Mouse (Mus musculus) neural tube, embryonic 14.5 days (tissue): ENCODE data around the gene Hsd11b1. TPM values are rescaled to one million over a fixed set of nuclear protein-coding genes. Genes with fewer than 3 reads are reported as not detected.
A peak's percentile ranks its signal among the peaks of the same experiment; 100 is the strongest.
"Not testable (repeated sequence)": the region's sequence is repeated elsewhere in the genome, so short reads cannot be mapped to it uniquely, and the experiment has no call there.

Source experiments
- ATAC-seq: fragments of 200-750 bp; cut with Nextera tagmentation; 2 replicates; pipeline ENCODE4 v1.8.0; 2017; ENCODE audit warnings: low read depth, mild to moderate bottlenecking, moderate TSS enrichment, moderate library complexity
- H3K27ac ChIP-seq: fragments of 300-500 bp; sonication (generic); 2 replicates; pipeline ENCODE4 v1.5.1; 2014; ENCODE audit warnings: low read depth, mild to moderate bottlenecking, control low read depth, low read length, moderate library complexity, mixed read lengths
- H3K27me3 ChIP-seq: fragments of 300-500 bp; sonication (generic); 2 replicates; pipeline ENCODE4 v1.6.1; 2014; ENCODE audit warnings: low read length; ENCODE audit not compliant: control insufficient read depth, insufficient read depth
- H3K36me3 ChIP-seq: fragments of 300-500 bp; sonication (generic); 2 replicates; pipeline ENCODE4 v1.6.1; 2014; ENCODE audit warnings: low read length, mixed read lengths; ENCODE audit not compliant: control insufficient read depth, insufficient read depth
- H3K4me1 ChIP-seq: fragments of 300-500 bp; sonication (generic); 2 replicates; pipeline ENCODE4 v1.6.1; 2014; ENCODE audit warnings: low read length; ENCODE audit not compliant: control insufficient read depth, insufficient read depth
- H3K4me2 ChIP-seq: fragments of 300-500 bp; sonication (generic); 2 replicates; pipeline ENCODE4 v1.6.1; 2014; ENCODE audit warnings: mild to moderate bottlenecking, low read depth, low read length, control low read depth
- H3K4me3 ChIP-seq: fragments of 300-500 bp; sonication (generic); 2 replicates; pipeline ENCODE4 v1.5.1; 2014; ENCODE audit warnings: low read depth, low read length, control low read depth, mixed read lengths
- H3K9ac ChIP-seq: fragments of 300-500 bp; sonication (generic); replicated peaks from 2 replicates; pipeline ENCODE4 v1.6.1; 2014; ENCODE audit warnings: low read depth, mild to moderate bottlenecking, control low read depth, low read length, mixed read lengths
- H3K9me3 ChIP-seq: fragments of 300-500 bp; sonication (generic); 2 replicates; pipeline ENCODE4 v1.6.1; 2016; ENCODE audit warnings: low read length; ENCODE audit not compliant: control insufficient read depth
- WGBS: fragments of 180-500 bp; shearing (Covaris S2); extraction: QIAGEN DNeasy Blood & Tissue Kit; methylation state at CpG from one replicate; pipeline ENCODE4 v1.1.7; 2014; 5-methylcytosine and 5-hydroxymethylcytosine counted together
- polyA plus RNA-seq: library from polyadenylated mRNA; unstranded; fragments of >200 nt; fragmentation: Nextera tagmentation; extraction: Ambion mirVana; gene quantifications from 2 replicates; pipeline ENCODE4 v1.2.1, GENCODE M21; 2014

Gene Hsd11b1
- polyA plus RNA-seq, 1 experiment from 2014 or later, result not detected

GRCm38 (mm10) chr1:193255488-193256288, 8.2 kb downstream of the Hsd11b1 start:
- no peak overlapping the region for H3K27ac ChIP-seq
- H3K4me3 ChIP-seq, result no peak overlapping the region
- WGBS, result 37% methylated on average over 3 of the region's 3 CpGs
- H3K36me3 ChIP-seq, result no peaks in the 10 kb centered on the region
- H3K4me2 ChIP-seq, result no peak overlapping the region
- H3K9ac ChIP-seq, result no peak overlapping the region
- no peaks in the 10 kb centered on the region for H3K27me3 ChIP-seq
- peaks cover 4% of the 10 kb centered on the region; the same call in 1 of the 2 replicates for H3K4me1 ChIP-seq
- ATAC-seq, result peak; percentile 54
- H3K9me3 ChIP-seq, result no peaks in the 10 kb centered on the region

GRCm38 (mm10) chr1:193255032-193255431, 8.8 kb downstream of the Hsd11b1 start:
- Histone ChIP-seq H3K4me2 (no peak overlapping the region), H3K36me3 (no peaks in the 10 kb centered on the region), H3K27ac (no peak overlapping the region), H3K4me1 (peaks cover 4% of the 10 kb centered on the region; the same call in 1 of the 2 replicates), H3K27me3 (no peaks in the 10 kb centered on the region), H3K4me3 (no peak overlapping the region), H3K9ac (no peak overlapping the region), H3K9me3 (no peaks in the 10 kb centered on the region)
- no peak for ATAC-seq
- 64% methylated on average over 8 of the region's 8 CpGs for WGBS

GRCm38 (mm10) chr1:193253895-193254294, 10.0 kb downstream of the Hsd11b1 start:
- not testable (repeated sequence) for ATAC-seq, H3K4me1 ChIP-seq, H3K4me3 ChIP-seq, H3K36me3 ChIP-seq, H3K9ac ChIP-seq, H3K9me3 ChIP-seq, H3K27me3 ChIP-seq, H3K4me2 ChIP-seq, H3K27ac ChIP-seq
- WGBS, result 76% methylated on average over 3 of the region's 3 CpGs

GRCm38 (mm10) chr1:193252616-193253015, 11.3 kb downstream of the Hsd11b1 start:
- Histone ChIP-seq H3K4me3 (no peak overlapping the region), H3K27ac (no peak overlapping the region), H3K4me1 (peaks cover 4% of the 10 kb centered on the region; the same call in 1 of the 2 replicates), H3K9ac (no peak overlapping the region), H3K4me2 (no peak overlapping the region), H3K27me3 (no peaks in the 10 kb centered on the region), H3K9me3 (no peaks in the 10 kb centered on the region), H3K36me3 (no peaks in the 10 kb centered on the region)
- ATAC-seq, result no peak
- WGBS, result 34% methylated on average over 5 of the region's 5 CpGs

- no peaks in the 10 kb centered on the region for H3K36me3 ChIP-seq
- no peak overlapping the region for H3K4me2 ChIP-seq
- H3K9ac ChIP-seq, result no peak overlapping the region
- 87% methylated on average over 7 of the region's 7 CpGs for WGBS
- no peak overlapping the region for H3K27ac ChIP-seq
- no peak overlapping the region for H3K4me3 ChIP-seq
- no peaks in the 10 kb centered on the region for H3K27me3 ChIP-seq
- H3K4me1 ChIP-seq, result peaks cover 4% of the 10 kb centered on the region; the same call in 1 of the 2 replicates
- no peak for ATAC-seq
- H3K9me3 ChIP-seq, result no peaks in the 10 kb centered on the region
These were observed 12.5 kb downstream of the Hsd11b1 start for GRCm38 (mm10) chr1:193251386-193251785.

- WGBS, result 87% methylated on average over 2 of the region's 2 CpGs
- ATAC-seq, result no peak
- no peaks in the 10 kb centered on the region for H3K36me3 ChIP-seq
- H3K27me3 ChIP-seq, result no peaks in the 10 kb centered on the region
- no peak overlapping the region for H3K9ac ChIP-seq
- no peaks in the 10 kb centered on the region for H3K9me3 ChIP-seq
- peaks cover 4% of the 10 kb centered on the region; the same call in 1 of the 2 replicates for H3K4me1 ChIP-seq
- H3K4me2 ChIP-seq, result no peak overlapping the region
- H3K27ac ChIP-seq, result no peak overlapping the region
- no peak overlapping the region for H3K4me3 ChIP-seq
These were observed 13.8 kb downstream of the Hsd11b1 start for GRCm38 (mm10) chr1:193250026-193250425.

GRCm38 (mm10) chr1:193244235-193244634, 19.6 kb downstream of the Hsd11b1 start:
- H3K27ac ChIP-seq, result no peak overlapping the region
- H3K9ac ChIP-seq, result no peak overlapping the region
- no peaks in the 10 kb centered on the region for H3K27me3 ChIP-seq
- H3K4me2 ChIP-seq, result no peak overlapping the region
- no peaks in the 10 kb centered on the region for H3K4me1 ChIP-seq
- no peaks in the 10 kb centered on the region for H3K36me3 ChIP-seq
- no peak for ATAC-seq
- H3K9me3 ChIP-seq, result no peaks in the 10 kb centered on the region
- WGBS, result 87% methylated on average over 6 of the region's 6 CpGs
- H3K4me3 ChIP-seq, result no peak overlapping the region

- 62% methylated on average over 10 of the region's 10 CpGs for WGBS
- no peak overlapping the region for H3K4me3 ChIP-seq
- H3K27ac ChIP-seq, result no peak overlapping the region
- no peaks in the 10 kb centered on the region for H3K4me1 ChIP-seq
- no peak overlapping the region for H3K4me2 ChIP-seq
- no peaks in the 10 kb centered on the region for H3K9me3 ChIP-seq
- H3K9ac ChIP-seq, result no peak overlapping the region
- H3K36me3 ChIP-seq, result no peaks in the 10 kb centered on the region
- H3K27me3 ChIP-seq, result no peaks in the 10 kb centered on the region
- ATAC-seq, result no peak
These were observed 20.2 kb downstream of the Hsd11b1 start for GRCm38 (mm10) chr1:193243571-193244193.

GRCm38 (mm10) chr1:193242863-193243262, 21.0 kb downstream of the Hsd11b1 start:
- WGBS, result 52% methylated on average over 4 of the region's 4 CpGs
- no peaks in the 10 kb centered on the region for H3K4me1 ChIP-seq
- H3K4me2 ChIP-seq, result no peak overlapping the region
- no peak overlapping the region for H3K9ac ChIP-seq
- no peak overlapping the region for H3K27ac ChIP-seq
- no peak for ATAC-seq
- H3K27me3 ChIP-seq, result no peaks in the 10 kb centered on the region
- no peaks in the 10 kb centered on the region for H3K9me3 ChIP-seq
- H3K4me3 ChIP-seq, result no peak overlapping the region
- no peaks in the 10 kb centered on the region for H3K36me3 ChIP-seq
